Mouse (Mus musculus) E14TG2a.4 (cell line): ENCODE data around the gene Tpst2.

Source experiments
- CTCF ChIP-seq: conservative IDR thresholded peaks from 2 replicates; pipeline ENCODE4 v1.5.1; 2014; ENCODE audit warnings: low read length
- NANOG ChIP-seq: IDR thresholded peaks from 2 replicates; pipeline ENCODE4 v1.6.1; 2014; ENCODE audit warnings: borderline replicate concordance, low read length, mixed read lengths

- no peak for TF ChIP-seq CTCF
- TF ChIP-seq NANOG: no peak
Measured at GRCm38 (mm10) chr5:112227898-112228239, 48.6 kb upstream of the Tpst2 start.
